ENCODE assay signal across 32 mouse cellular contexts in the genomic region with DNA sequence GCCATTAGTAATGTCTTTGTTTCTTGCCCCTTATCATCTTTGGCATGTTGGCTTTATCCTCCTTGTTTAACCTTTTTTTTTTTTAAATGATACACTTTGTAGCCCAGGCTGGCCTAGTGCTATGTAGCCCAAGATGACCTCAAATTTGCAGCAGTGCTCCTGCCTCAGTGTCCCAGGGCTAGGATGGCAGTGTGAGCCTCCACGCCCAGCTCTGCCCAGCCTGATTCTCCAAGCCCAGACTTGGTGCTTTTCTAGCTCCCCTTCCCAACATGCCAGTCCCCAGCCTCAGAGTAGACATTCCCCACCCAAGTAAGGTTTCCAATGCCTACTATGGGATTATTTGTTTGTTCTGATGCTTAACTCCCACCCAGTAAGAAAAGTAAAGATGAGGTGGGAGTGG.
"Had no signal": no experiment of that assay in that cellular context is flagged by ENCODE, and none has a peak within 500 bp of the region (broad histone marks: within the 10 kb centered on the region; RNA-seq: fewer than 3 reads in every experiment).

No protein-coding gene starts in this region.

- H3K27me3 ChIP-seq: limb, embryonic 12.5 days; limb, embryonic 13.5 days; limb, embryonic 15.5 days; liver, embryonic 12.5 days; liver, embryonic 13.5 days; liver, embryonic 15.5 days; lung, embryonic 15.5 days; megakaryocyte, embryonic 14.5 days; midbrain, embryonic 12.5 days; midbrain, embryonic 13.5 days; midbrain, embryonic 15.5 days; neural tube, embryonic 12.5 days; neural tube, embryonic 13.5 days had no signal

- H3K9ac ChIP-seq: limb, embryonic 12.5 days; limb, embryonic 13.5 days; limb, embryonic 15.5 days; liver, embryonic 12.5 days; liver, embryonic 13.5 days; liver, embryonic 14.5 days; liver, embryonic 15.5 days; liver, postnatal 0 days; lung, embryonic 14.5 days; lung, embryonic 15.5 days; midbrain, embryonic 12.5 days; midbrain, embryonic 13.5 days; midbrain, embryonic 15.5 days; neural tube, embryonic 12.5 days; neural tube, embryonic 13.5 days had no signal

- H3K4me1 ChIP-seq: liver, embryonic 12.5 days; liver, embryonic 13.5 days; liver, embryonic 15.5 days; midbrain, embryonic 10.5 days; midbrain, embryonic 12.5 days; midbrain, embryonic 13.5 days; midbrain, embryonic 15.5 days; neural tube, embryonic 12.5 days; neural tube, embryonic 13.5 days had no signal

- ATAC-seq: liver, embryonic 12.5 days; liver, postnatal 0 days; lung, postnatal 0 days; midbrain, embryonic 13.5 days; midbrain, embryonic 15.5 days; midbrain, embryonic 16.5 days had no signal

- H3K9me3 ChIP-seq: limb, embryonic 10.5 days; limb, embryonic 12.5 days; limb, embryonic 13.5 days; limb, embryonic 15.5 days; liver, embryonic 12.5 days; liver, embryonic 13.5 days; liver, embryonic 15.5 days; lung, embryonic 15.5 days; megakaryocyte, embryonic 14.5 days; midbrain, embryonic 10.5 days; midbrain, embryonic 12.5 days; midbrain, embryonic 13.5 days; midbrain, embryonic 15.5 days; neural tube, embryonic 12.5 days; neural tube, embryonic 13.5 days had no signal

- H3K4me2 ChIP-seq: limb, embryonic 12.5 days; limb, embryonic 13.5 days; limb, embryonic 15.5 days; liver, embryonic 11.5 days; liver, embryonic 12.5 days; liver, embryonic 13.5 days; liver, embryonic 15.5 days; lung, embryonic 14.5 days; lung, embryonic 15.5 days; midbrain, embryonic 11.5 days; midbrain, embryonic 12.5 days; midbrain, embryonic 13.5 days; midbrain, embryonic 15.5 days; neural tube, embryonic 12.5 days; neural tube, embryonic 13.5 days had no signal

- DNase-seq: left cerebral cortex, postnatal 4 days; liver; liver, embryonic 13.5 days; liver, postnatal 0 days; lung, adult 18-20 months; lung, adult 2 months; lung, embryonic 14.5 days; lung, postnatal 10 days; lung, postnatal 14 days; lung, postnatal 36 days; lung, postnatal 4 days; midbrain, embryonic 14.5 days had no signal

- H3K27ac ChIP-seq: limb, embryonic 10.5 days; limb, embryonic 12.5 days; limb, embryonic 13.5 days; limb, embryonic 15.5 days; liver, embryonic 12.5 days; liver, embryonic 13.5 days; liver, embryonic 14.5 days; liver, embryonic 15.5 days; lung, embryonic 15.5 days; macrophage; midbrain, embryonic 10.5 days; midbrain, embryonic 12.5 days; midbrain, embryonic 13.5 days; midbrain, embryonic 15.5 days; neural tube, embryonic 12.5 days; neural tube, embryonic 13.5 days had no signal

- H3K4me3 ChIP-seq: limb, embryonic 10.5 days; limb, embryonic 12.5 days; limb, embryonic 13.5 days; limb, embryonic 15.5 days; liver, embryonic 12.5 days; liver, embryonic 13.5 days; liver, embryonic 15.5 days; lung, embryonic 15.5 days; megakaryocyte, embryonic 14.5 days; midbrain, embryonic 10.5 days; midbrain, embryonic 12.5 days; midbrain, embryonic 13.5 days; midbrain, embryonic 15.5 days; neural tube, embryonic 12.5 days; neural tube, embryonic 13.5 days had no signal
